Mouse (Mus musculus) liver, embryonic 11.5 days (tissue): Measurements from ENCODE around the gene Ociad2. TPM values are rescaled to one million over a fixed set of nuclear protein-coding genes. Genes with fewer than 3 reads are reported as not detected.
"Not testable (repeated sequence)": the region's sequence is repeated elsewhere in the genome, so short reads cannot be mapped to it uniquely, and the experiment has no call there.

Source experiments
- ATAC-seq: fragments of 200-750 bp; cut with Nextera tagmentation; replicated peaks from 2 replicates; pipeline ENCODE4 v1.8.0; 2017; ENCODE audit warnings: moderate number of reproducible peaks, mild to moderate bottlenecking, moderate TSS enrichment, moderate library complexity; ENCODE audit not compliant: low FRiP score
- DNase-seq: peaks from one replicate; pipeline ENCODE4 v3.0.0-alpha.2; 2017; ENCODE audit warnings: low spot score
- H3K27ac ChIP-seq: fragments of 300-500 bp; sonication (generic); 2 replicates; pipeline ENCODE4 v1.5.1; 2014; ENCODE audit warnings: mild to moderate bottlenecking, low read depth, low read length, control low read depth
- H3K27me3 ChIP-seq: fragments of 300-500 bp; sonication (generic); replicated peaks from 2 replicates; pipeline ENCODE4 v1.6.1; 2014; ENCODE audit warnings: low read length, mixed read lengths; ENCODE audit not compliant: control insufficient read depth, insufficient read depth
- H3K36me3 ChIP-seq: fragments of 300-500 bp; sonication (generic); 2 replicates; pipeline ENCODE4 v1.6.1; 2014; ENCODE audit warnings: mild to moderate bottlenecking, low read length, moderate library complexity, mixed read lengths; ENCODE audit not compliant: control insufficient read depth, insufficient read depth
- H3K4me1 ChIP-seq: fragments of 300-500 bp; sonication (generic); replicated peaks from 2 replicates; pipeline ENCODE4 v1.6.1; 2014; ENCODE audit warnings: low read length, mixed read lengths; ENCODE audit not compliant: control insufficient read depth, insufficient read depth
- H3K4me2 ChIP-seq: fragments of 300-500 bp; sonication (generic); 2 replicates; pipeline ENCODE4 v1.6.1; 2014; ENCODE audit warnings: mild to moderate bottlenecking, control low read depth, moderate library complexity
- H3K4me3 ChIP-seq: fragments of 300-500 bp; sonication (generic); 2 replicates; pipeline ENCODE4 v1.5.1; 2014; ENCODE audit warnings: low read depth, low read length, control low read depth
- H3K9ac ChIP-seq: fragments of 300-500 bp; sonication (generic); 2 replicates; pipeline ENCODE4 v1.6.1; 2014; ENCODE audit warnings: low read depth, low read length, control low read depth
- H3K9me3 ChIP-seq: fragments of 300-500 bp; sonication (generic); 2 replicates; pipeline ENCODE4 v1.6.1; 2016; ENCODE audit warnings: low read length, inconsistent platforms, mixed read lengths; ENCODE audit not compliant: control insufficient read depth
- WGBS: fragments of 180-500 bp; shearing (Covaris S2); extraction: QIAGEN DNeasy Blood & Tissue Kit; methylation state at CpG from one replicate; pipeline ENCODE4 v1.1.7; 2014; 5-methylcytosine and 5-hydroxymethylcytosine counted together
- polyA plus RNA-seq: library from polyadenylated mRNA; unstranded; fragments of >200 nt; fragmentation: Nextera tagmentation; extraction: Ambion mirVana; gene quantifications from 2 replicates; pipeline ENCODE4 v1.2.1, GENCODE M21; 2014

Gene Ociad2
- polyA plus RNA-seq, 1 experiment from 2014 or later: 7.0 TPM

DNA sequence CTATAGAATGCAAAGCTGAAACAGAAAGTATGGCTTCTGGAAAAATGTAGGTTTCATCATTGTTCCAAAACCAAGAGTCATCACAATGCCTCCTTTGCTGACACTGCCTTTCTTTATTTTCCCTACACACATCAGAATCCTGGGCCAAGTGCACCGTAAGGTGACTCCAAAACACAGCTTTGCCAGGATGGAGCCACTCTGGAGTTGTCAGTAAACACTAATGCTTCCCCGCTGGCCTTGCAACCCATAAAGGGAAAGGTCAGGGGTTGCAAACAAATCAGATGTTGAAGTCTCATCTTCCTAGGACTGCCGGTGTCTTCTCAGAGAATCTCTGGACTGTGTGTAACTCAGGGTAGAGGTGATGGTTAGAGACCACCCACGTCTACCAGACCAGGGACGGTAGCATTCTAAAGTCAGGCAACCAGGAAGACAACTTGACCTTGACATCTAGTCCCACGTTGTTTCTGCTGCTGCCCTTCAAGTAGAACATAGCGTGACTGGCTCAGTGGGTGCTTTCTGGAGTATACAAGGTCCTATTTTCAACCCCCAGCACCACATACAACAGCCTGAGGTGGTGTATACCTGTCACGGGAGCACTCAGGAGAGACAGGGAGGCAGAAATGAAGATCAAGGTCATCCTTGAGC lies 16.2 kb downstream of the Ociad2 start:
- Histone ChIP-seq H3K27ac (no peak overlapping the region), H3K4me3 (no peak overlapping the region), H3K27me3 (no peaks in the 10 kb centered on the region), H3K9ac (no peak overlapping the region), H3K9me3 (no peaks in the 10 kb centered on the region), H3K4me1 (no peaks in the 10 kb centered on the region), H3K36me3 (no peaks in the 10 kb centered on the region), H3K4me2 (no peak overlapping the region)
- WGBS: 78% methylated on average over 8 of the region's 8 CpGs
- ATAC-seq (no peak), DNase-seq (no peak)

GRCm38 (mm10) chr5:73323602-73324001 lies 17.2 kb downstream of the Ociad2 start:
- DNase-seq: no peak
- Histone ChIP-seq H3K36me3 (no peaks in the 10 kb centered on the region), H3K4me1 (no peaks in the 10 kb centered on the region), H3K9ac (no peak overlapping the region), H3K4me2 (no peak overlapping the region), H3K9me3 (no peaks in the 10 kb centered on the region), H3K27me3 (no peaks in the 10 kb centered on the region), H3K27ac (no peak overlapping the region), H3K4me3 (no peak overlapping the region)
- 72% methylated on average over 5 of the region's 5 CpGs for WGBS
- ATAC-seq: no peak

GRCm38 (mm10) chr5:73322684-73323083 lies 18.1 kb downstream of the Ociad2 start:
- not testable (repeated sequence) for H3K36me3 ChIP-seq, DNase-seq, H3K27me3 ChIP-seq, H3K4me2 ChIP-seq, H3K4me1 ChIP-seq, H3K9ac ChIP-seq, H3K9me3 ChIP-seq, H3K27ac ChIP-seq, H3K4me3 ChIP-seq, ATAC-seq
- WGBS: 80% methylated on average over 1 of the region's 1 CpGs

- Histone ChIP-seq H3K4me2 (no peak overlapping the region), H3K9me3 (no peaks in the 10 kb centered on the region), H3K4me3 (no peak overlapping the region), H3K27me3 (no peaks in the 10 kb centered on the region), H3K4me1 (no peaks in the 10 kb centered on the region; the same call in 1 of the 2 replicates), H3K36me3 (peaks cover 10% of the 10 kb centered on the region; the same call in 1 of the 2 replicates), H3K9ac (no peak overlapping the region), H3K27ac (no peak overlapping the region)
- no peak for DNase-seq
- no peak for ATAC-seq
- 87% methylated on average over 5 of the region's 5 CpGs for WGBS
Measured at GRCm38 (mm10) chr5:73319306-73319705, 21.5 kb downstream of the Ociad2 start.

DNA sequence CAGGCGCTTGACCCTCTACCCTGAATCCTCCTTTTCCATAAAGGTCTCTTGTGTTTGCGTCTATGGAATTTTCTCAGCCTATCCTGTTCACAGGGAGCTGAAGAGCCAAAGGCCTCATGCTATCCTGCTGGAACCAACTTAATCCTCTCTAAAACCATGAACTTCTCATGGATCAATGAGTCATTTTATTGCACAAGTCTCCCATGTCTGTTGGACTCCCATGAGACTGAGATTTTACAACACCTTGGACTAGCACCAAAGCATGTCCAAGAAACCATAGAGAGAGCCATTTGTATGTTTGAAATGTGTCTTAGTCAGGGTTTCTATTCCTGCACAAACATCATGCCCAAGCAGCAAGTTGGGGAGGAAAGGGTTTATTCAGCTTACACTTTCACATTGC lies 26.2 kb downstream of the Ociad2 start:
- Histone ChIP-seq H3K27ac (no peak overlapping the region), H3K4me3 (no peak overlapping the region), H3K27me3 (no peaks in the 10 kb centered on the region), H3K4me1 (peaks cover 19% of the 10 kb centered on the region), H3K36me3 (peaks cover 32% of the 10 kb centered on the region; the same call in 1 of the 2 replicates), H3K9me3 (no peaks in the 10 kb centered on the region), H3K9ac (no peak overlapping the region), H3K4me2 (no peak overlapping the region)
- no peak for ATAC-seq
- DNase-seq: no peak
- 95% methylated on average over 2 of the region's 2 CpGs for WGBS

GRCm38 (mm10) chr5:73313591-73313990 lies 27.2 kb downstream of the Ociad2 start:
- no peak for DNase-seq
- no peaks in the 10 kb centered on the region for H3K9me3 ChIP-seq
- H3K4me2 ChIP-seq: peak overlapping the region; percentile 44
- ATAC-seq: peak; percentile 60
- no peak overlapping the region for H3K9ac ChIP-seq
- H3K27me3 ChIP-seq: no peaks in the 10 kb centered on the region
- peaks cover 35% of the 10 kb centered on the region; the same call in 1 of the 2 replicates for H3K36me3 ChIP-seq
- H3K4me1 ChIP-seq: peaks cover 19% of the 10 kb centered on the region
- H3K27ac ChIP-seq: peak overlapping the region; percentile 19; the same call in 1 of the 2 replicates
- no peak overlapping the region for H3K4me3 ChIP-seq
- WGBS: 77% methylated on average over 10 of the region's 10 CpGs

DNA sequence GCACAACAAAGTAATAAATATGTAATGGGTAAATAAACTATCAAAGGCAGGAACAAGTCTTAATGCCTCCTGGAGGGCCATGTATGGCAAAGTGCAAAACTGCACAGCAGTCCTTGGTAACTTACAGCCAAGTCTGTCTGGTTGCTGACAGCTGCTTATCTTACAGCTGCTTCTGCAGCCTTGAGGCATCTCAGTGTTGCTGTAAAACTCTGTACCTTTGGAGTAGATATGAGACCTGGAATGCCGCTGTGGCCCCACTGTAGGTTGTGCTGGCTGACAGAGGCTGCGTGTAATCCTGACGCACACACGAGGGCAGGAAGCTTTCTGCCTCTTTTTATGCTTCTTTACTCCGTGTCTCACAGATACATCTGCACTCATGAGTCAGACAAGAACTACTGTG lies 29.4 kb downstream of the Ociad2 start:
- H3K36me3 ChIP-seq: peaks cover 50% of the 10 kb centered on the region
- peak overlapping the region; percentile 13; the same call in 1 of the 2 replicates for H3K4me2 ChIP-seq
- ATAC-seq (peak; percentile 98), DNase-seq (no peak)
- no peak overlapping the region for H3K4me3 ChIP-seq
- no peaks in the 10 kb centered on the region for H3K27me3 ChIP-seq
- 58% methylated on average over 5 of the region's 5 CpGs for WGBS
- no peaks in the 10 kb centered on the region for H3K9me3 ChIP-seq
- peaks cover 19% of the 10 kb centered on the region for H3K4me1 ChIP-seq
- peak overlapping the region; percentile 79 for H3K27ac ChIP-seq
- no peak overlapping the region for H3K9ac ChIP-seq

GRCm38 (mm10) chr5:73310401-73310800 lies 30.4 kb downstream of the Ociad2 start:
- H3K4me3 ChIP-seq: no peak overlapping the region
- no peak overlapping the region for H3K4me2 ChIP-seq
- 71% methylated on average over 1 of the region's 1 CpGs for WGBS
- ATAC-seq (no peak), DNase-seq (no peak)
- H3K36me3 ChIP-seq: peaks cover 54% of the 10 kb centered on the region
- peaks cover 19% of the 10 kb centered on the region for H3K4me1 ChIP-seq
- H3K27me3 ChIP-seq: no peaks in the 10 kb centered on the region
- no peak overlapping the region for H3K9ac ChIP-seq
- no peaks in the 10 kb centered on the region for H3K9me3 ChIP-seq
- H3K27ac ChIP-seq: peak overlapping the region; percentile 79

DNA sequence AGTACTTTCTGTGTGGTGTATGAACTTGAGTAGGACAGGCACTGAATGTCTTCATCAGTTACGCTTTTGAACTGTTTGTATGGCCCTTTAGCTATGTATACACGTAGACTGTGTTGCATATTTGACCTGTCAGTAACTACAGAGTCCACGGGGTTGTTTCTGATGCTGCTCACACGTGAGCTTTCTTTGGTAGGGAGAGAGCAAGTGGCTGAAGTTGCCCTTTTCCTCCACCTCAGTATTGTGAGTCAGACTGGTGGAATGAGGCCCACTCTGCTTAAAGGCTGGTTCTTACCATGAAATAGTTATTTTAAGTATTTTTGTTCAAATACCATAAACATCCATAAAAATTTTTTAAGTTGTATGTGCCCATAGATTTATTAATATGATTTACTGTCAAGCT lies 31.3 kb downstream of the Ociad2 start:
- no peak for DNase-seq
- H3K4me1 ChIP-seq: peaks cover 19% of the 10 kb centered on the region
- no peaks in the 10 kb centered on the region for H3K27me3 ChIP-seq
- no peak overlapping the region for H3K9ac ChIP-seq
- H3K27ac ChIP-seq: no peak overlapping the region
- H3K9me3 ChIP-seq: no peaks in the 10 kb centered on the region
- no peak for ATAC-seq
- H3K36me3 ChIP-seq: peaks cover 52% of the 10 kb centered on the region
- no peak overlapping the region for H3K4me3 ChIP-seq
- H3K4me2 ChIP-seq: no peak overlapping the region
- WGBS: 85% methylated on average over 4 of the region's 4 CpGs
